Mouse (Mus musculus) lung, embryonic 14.5 days (tissue): ENCODE measurements at regions not wholly inside any gene's neighbourhood (a gene's known extent, or its start where the extent isn't known, plus 50 kb on each side); places are given as distances from the start of the nearest gene placed in this dataset.

Experiments used
- ATAC-seq: fragments of 200-750 bp; cut with Nextera tagmentation; 2 replicates; pipeline ENCODE4 v1.8.0; 2017; ENCODE audit warnings: mild to moderate bottlenecking, moderate TSS enrichment, moderate library complexity; ENCODE audit not compliant: insufficient read depth
- DNase-seq: peaks from one replicate; pipeline ENCODE4 v3.0.0-alpha.2; 2015
- H3K27ac ChIP-seq: fragments of 300-500 bp; sonication (generic); 2 replicates; pipeline ENCODE4 v1.5.1; 2014; ENCODE audit warnings: low read depth, mild to moderate bottlenecking, moderate library complexity
- H3K27me3 ChIP-seq: fragments of 300-500 bp; sonication (generic); 2 replicates; pipeline ENCODE4 v1.6.1; 2014; ENCODE audit warnings: low read length, control low read depth; ENCODE audit not compliant: insufficient read depth
- H3K36me3 ChIP-seq: fragments of 300-500 bp; sonication (generic); 2 replicates; pipeline ENCODE4 v1.6.1; 2014; ENCODE audit warnings: control low read depth; ENCODE audit not compliant: insufficient read depth
- H3K4me1 ChIP-seq: fragments of 300-500 bp; sonication (generic); 2 replicates; pipeline ENCODE4 v1.6.1; 2014; ENCODE audit warnings: antibody characterized with exemption, control low read depth; ENCODE audit not compliant: insufficient read depth
- H3K4me2 ChIP-seq: fragments of 300-500 bp; sonication (generic); 2 replicates; pipeline ENCODE4 v1.6.1; 2014; ENCODE audit warnings: mild to moderate bottlenecking
- H3K4me3 ChIP-seq: fragments of 300-500 bp; sonication (generic); 2 replicates; pipeline ENCODE4 v1.5.1; 2014; ENCODE audit warnings: low read depth, low read length
- H3K9ac ChIP-seq: fragments of 300-500 bp; sonication (generic); 2 replicates; pipeline ENCODE4 v1.6.1; 2014
- H3K9me3 ChIP-seq: fragments of 300-500 bp; sonication (generic); 2 replicates; pipeline ENCODE4 v1.6.1; 2016; ENCODE audit warnings: low read depth, low read length, control low read depth
- CTCF ChIP-seq: IDR thresholded peaks from 2 replicates; pipeline ENCODE4 v1.5.1; 2016; ENCODE audit warnings: antibody characterized with exemption, low read depth
- WGBS: fragments of 180-500 bp; shearing (Covaris S2); extraction: QIAGEN DNeasy Blood & Tissue Kit; methylation state at CpG from one replicate; pipeline ENCODE4 v1.1.7; 2014; 5-methylcytosine and 5-hydroxymethylcytosine counted together

DNA sequence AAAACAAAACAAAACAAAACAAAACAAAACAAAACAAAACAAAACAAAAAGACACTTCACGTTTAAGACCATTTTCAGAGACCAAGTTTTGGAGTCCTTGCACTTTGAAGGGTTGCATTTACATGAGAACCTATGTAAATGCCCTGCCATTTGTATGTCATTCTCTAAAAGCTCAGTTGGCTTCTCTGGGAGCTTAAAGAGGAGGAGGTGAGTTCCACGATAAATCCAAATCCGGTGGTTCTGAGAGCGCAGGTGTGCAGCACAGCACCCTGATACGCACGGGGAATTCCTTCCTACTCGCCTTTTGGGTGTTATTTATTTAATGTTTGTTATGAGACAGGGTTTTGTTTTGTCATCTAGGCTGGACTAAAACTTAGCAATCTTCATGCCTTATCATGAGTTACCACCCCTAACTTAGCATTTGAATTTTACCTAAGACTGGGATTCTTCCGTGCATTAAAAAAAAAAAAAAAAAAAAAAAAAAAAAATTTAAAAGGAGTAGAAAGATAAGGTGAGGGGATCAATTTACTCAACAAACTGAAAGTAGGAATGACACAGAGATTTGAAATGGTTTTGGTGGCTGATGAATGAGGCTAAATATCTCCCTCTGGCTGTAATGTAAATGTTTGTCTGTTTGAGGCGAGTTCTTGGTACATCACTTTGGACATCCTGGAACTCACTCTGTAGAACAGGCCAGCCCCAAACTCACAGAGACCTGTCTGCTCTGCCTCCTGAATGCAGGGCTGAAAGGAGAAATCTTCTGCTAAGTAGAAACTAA, 174.4 kb upstream of the Jarid2 start:
- H3K9me3 ChIP-seq = no peaks in the 10 kb centered on the region
- no peak for DNase-seq
- no peak overlapping the region for H3K4me3 ChIP-seq
- no peaks in the 10 kb centered on the region for H3K27me3 ChIP-seq
- no peak for ATAC-seq
- 63% methylated on average over 9 of the region's 9 CpGs for WGBS
- no peak overlapping the region for H3K9ac ChIP-seq
- no peak overlapping the region for H3K27ac ChIP-seq
- no peak overlapping the region for H3K4me2 ChIP-seq
- no peak for TF ChIP-seq CTCF
- no peaks in the 10 kb centered on the region for H3K4me1 ChIP-seq
- no peaks in the 10 kb centered on the region for H3K36me3 ChIP-seq

DNA sequence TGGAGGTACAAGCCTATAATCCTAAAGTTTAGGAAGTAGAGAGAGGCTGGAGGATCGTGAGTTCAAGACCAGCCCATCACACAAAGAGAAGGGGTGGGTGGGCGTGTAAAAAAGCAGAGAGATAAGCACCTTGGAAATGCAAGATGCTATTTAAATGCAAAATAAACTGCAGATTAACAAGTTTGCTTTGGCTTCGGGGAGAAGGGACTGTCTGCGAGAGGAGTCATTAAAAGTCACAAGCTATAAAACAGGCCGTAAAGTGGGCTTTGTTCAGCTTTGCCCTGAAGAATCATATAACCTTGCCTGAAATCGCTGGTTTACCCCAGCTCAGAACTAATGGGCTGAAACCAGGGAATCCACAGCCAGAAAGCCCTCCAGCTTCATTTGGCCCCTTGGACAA, 173.3 kb upstream of the Jarid2 start:
- Histone ChIP-seq H3K4me1 (no peaks in the 10 kb centered on the region), H3K9me3 (no peaks in the 10 kb centered on the region), H3K9ac (no peak overlapping the region), H3K27me3 (no peaks in the 10 kb centered on the region), H3K27ac (no peak overlapping the region), H3K36me3 (no peaks in the 10 kb centered on the region), H3K4me3 (no peak overlapping the region), H3K4me2 (no peak overlapping the region)
- 83% methylated on average over 6 of the region's 6 CpGs for WGBS
- ATAC-seq (no peak), DNase-seq (no peak)
- TF ChIP-seq CTCF = no peak

DNA sequence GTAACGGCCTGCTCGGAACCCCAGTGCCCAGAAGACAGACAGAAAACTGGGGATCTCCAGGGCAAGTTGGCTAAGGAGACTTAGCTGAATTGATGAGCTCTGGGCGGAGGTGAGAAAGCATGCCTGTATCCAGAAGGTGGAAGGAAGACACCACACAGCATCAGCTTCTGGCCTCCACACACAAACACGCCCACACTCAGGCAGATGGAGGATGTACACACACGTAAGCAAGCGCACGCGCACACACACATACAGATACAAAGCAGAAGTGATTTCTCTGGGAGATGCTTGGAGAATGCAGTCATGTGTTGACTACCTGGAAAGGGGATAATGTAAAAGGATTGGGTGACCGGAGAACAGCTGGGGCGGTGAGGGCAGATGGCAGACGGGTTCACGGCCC, 171.2 kb upstream of the Jarid2 start:
- no peak for ATAC-seq
- no peaks in the 10 kb centered on the region for H3K9me3 ChIP-seq
- no peaks in the 10 kb centered on the region for H3K27me3 ChIP-seq
- TF ChIP-seq CTCF = no peak
- no peaks in the 10 kb centered on the region for H3K36me3 ChIP-seq
- H3K27ac ChIP-seq = no peak overlapping the region
- no peak overlapping the region for H3K9ac ChIP-seq
- DNase-seq = no peak
- WGBS = 88% methylated on average over 12 of the region's 12 CpGs
- no peaks in the 10 kb centered on the region for H3K4me1 ChIP-seq
- no peak overlapping the region for H3K4me2 ChIP-seq
- no peak overlapping the region for H3K4me3 ChIP-seq

DNA sequence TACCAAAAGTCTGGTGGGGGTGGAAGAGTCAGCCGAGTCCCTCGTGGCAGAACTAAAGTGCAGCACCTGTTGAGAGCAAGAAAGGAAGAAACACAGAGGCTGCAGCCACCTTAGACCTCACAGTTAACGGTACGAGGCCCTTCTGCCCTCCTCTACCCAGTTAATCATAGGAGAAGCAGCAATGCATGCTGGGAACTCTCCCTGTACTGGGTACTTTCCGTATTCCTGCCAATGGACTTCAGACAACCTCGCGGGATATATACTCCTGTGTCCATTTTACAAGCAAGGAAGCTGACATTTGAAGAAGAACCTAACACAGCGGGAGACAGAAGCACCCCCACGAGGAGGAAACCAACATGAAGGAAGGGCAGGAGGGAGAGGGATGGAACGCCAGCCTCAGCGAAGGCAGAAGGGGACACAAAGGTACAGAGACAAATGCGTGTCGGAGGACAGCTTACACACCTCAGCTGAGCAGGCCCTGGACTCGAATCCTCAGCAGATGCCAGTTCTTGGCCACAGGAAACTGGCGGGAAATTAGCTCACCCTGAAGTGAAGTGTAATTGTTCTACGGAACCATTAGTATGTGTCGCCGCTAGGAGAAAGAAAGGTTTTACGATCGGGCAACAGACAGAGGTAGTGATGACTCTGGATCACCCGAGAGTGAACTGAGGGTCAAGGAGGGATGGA, 170.6 kb upstream of the Jarid2 start:
- TF ChIP-seq CTCF = no peak
- no peak overlapping the region for H3K9ac ChIP-seq
- no peaks in the 10 kb centered on the region for H3K4me1 ChIP-seq
- WGBS = 88% methylated on average over 21 of the region's 21 CpGs
- no peak for ATAC-seq
- H3K27me3 ChIP-seq = no peaks in the 10 kb centered on the region
- no peak overlapping the region for H3K4me2 ChIP-seq
- H3K9me3 ChIP-seq = no peaks in the 10 kb centered on the region
- H3K36me3 ChIP-seq = no peaks in the 10 kb centered on the region
- DNase-seq = no peak
- H3K27ac ChIP-seq = no peak overlapping the region
- H3K4me3 ChIP-seq = no peak overlapping the region

DNA sequence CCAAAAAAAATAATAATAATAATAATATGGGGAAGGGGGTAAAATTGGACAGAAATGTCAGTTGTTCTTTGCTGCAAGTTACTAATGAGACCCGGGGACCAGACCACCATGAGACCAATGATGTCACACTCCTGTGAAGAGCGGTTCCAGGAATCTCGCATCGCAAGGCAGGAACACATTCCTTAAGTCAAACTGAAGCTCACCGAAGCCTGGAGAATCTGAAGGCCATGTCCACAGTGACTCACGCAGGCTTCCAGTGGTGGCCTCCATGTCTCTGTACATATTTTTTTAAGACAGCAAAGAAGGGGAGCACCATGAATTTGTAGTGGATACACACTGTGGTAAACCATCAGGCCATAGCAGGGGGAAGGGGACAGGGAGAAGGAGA, 170.1 kb upstream of the Jarid2 start:
- WGBS = 91% methylated on average over 6 of the region's 6 CpGs
- Histone ChIP-seq H3K4me3 (no peak overlapping the region), H3K36me3 (no peaks in the 10 kb centered on the region), H3K9me3 (no peaks in the 10 kb centered on the region), H3K27me3 (no peaks in the 10 kb centered on the region), H3K9ac (no peak overlapping the region), H3K4me1 (no peaks in the 10 kb centered on the region), H3K27ac (no peak overlapping the region), H3K4me2 (no peak overlapping the region)
- no peak for TF ChIP-seq CTCF
- ATAC-seq (no peak), DNase-seq (no peak)

DNA sequence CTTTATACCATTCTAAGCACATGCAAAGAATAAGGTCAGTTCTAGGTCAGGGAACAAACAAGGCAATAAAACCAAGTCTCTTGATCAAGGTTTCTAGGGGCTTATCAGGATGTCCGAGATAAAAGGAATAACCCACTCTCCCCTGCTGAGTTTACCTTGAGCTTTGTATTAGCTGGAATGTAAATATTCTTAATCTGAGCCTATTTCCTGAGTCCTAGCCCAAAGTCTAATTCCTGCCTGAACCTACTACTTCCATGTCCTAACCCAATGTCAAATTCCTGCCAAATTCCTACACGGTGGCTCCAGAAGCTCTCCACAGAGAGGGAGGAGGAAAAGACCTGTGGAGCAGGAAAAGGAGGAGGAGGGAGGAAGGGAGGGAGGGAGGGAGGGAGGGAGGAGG, 169.6 kb upstream of the Jarid2 start:
- Histone ChIP-seq H3K27me3 (no peaks in the 10 kb centered on the region), H3K4me2 (no peak overlapping the region), H3K9ac (no peak overlapping the region), H3K4me1 (no peaks in the 10 kb centered on the region), H3K36me3 (no peaks in the 10 kb centered on the region), H3K9me3 (no peaks in the 10 kb centered on the region), H3K4me3 (no peak overlapping the region), H3K27ac (no peak overlapping the region)
- no peak for TF ChIP-seq CTCF
- 20% methylated on average over 2 of the region's 2 CpGs for WGBS
- no peak for DNase-seq
- no peak for ATAC-seq

DNA sequence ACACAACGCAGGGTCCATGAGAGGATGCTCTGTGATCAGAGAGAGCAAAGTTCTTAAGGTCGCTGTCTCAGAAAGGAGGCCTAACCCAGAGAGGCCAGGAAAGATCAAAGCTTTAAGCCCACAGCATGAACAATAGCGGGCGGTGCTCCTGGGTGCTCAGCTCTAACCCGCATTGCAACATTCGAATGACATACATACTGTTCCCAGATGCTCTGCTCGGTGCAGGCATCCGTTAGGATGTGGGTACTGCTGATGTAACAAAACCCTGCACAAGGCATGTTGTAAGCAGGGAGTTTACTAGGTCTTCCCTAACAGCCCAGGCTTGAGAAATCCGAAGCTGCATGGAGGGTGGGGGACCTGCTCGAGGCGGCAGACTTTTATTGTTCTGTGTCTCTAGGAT, 164.6 kb upstream of the Jarid2 start:
- H3K9me3 ChIP-seq = no peaks in the 10 kb centered on the region
- no peak overlapping the region for H3K9ac ChIP-seq
- no peak overlapping the region for H3K4me2 ChIP-seq
- H3K27me3 ChIP-seq = no peaks in the 10 kb centered on the region
- H3K36me3 ChIP-seq = no peaks in the 10 kb centered on the region
- DNase-seq (no peak), ATAC-seq (no peak)
- 65% methylated on average over 11 of the region's 11 CpGs for WGBS
- no peak overlapping the region for H3K27ac ChIP-seq
- no peaks in the 10 kb centered on the region for H3K4me1 ChIP-seq
- no peak for TF ChIP-seq CTCF
- no peak overlapping the region for H3K4me3 ChIP-seq
